Mouse (Mus musculus) bone marrow macrophage, adult 2 months (primary cell): ENCODE measurements around the gene Sycn.

Experiments
- CTCF ChIP-seq: IDR thresholded peaks from 2 replicates; pipeline ENCODE4 v1.5.1; 2012; ENCODE audit warnings: low read depth, mild to moderate bottlenecking, low read length, moderate library complexity
- POLR2A ChIP-seq: IDR thresholded peaks from 2 replicates; pipeline ENCODE4 v1.6.1; 2012; ENCODE audit warnings: mild to moderate bottlenecking, low read depth, low read length, borderline replicate concordance

DNA sequence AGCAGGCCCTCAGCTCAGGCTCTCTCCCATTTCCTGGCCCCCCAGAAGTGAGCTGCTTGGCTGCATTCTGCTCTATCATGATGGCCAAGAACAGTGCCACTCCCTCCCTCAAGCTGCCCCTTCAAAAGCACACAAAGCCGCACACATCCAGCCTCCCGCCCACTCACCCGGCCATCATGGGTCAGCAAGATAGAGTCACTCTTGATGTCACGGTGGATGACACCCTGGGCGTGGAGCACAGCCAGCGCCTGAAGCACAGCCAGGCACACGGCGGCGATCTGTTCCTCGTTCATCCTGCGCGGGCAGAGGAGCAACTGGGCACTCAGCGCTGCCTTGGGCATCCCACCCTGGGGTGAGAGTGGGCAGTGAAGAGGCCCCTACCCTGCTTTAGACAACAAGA is 21.7 kb downstream of the Sycn start:
- no peak for TF ChIP-seq POLR2A
- TF ChIP-seq CTCF: no peak
